Mouse (Mus musculus): Measurements from ENCODE around the gene Man2b2. TPM values are rescaled to one million over a fixed set of nuclear protein-coding genes. Genes with fewer than 3 reads are reported as not detected.
"Not testable (repeated sequence)": the region's sequence is repeated elsewhere in the genome, so short reads cannot be mapped to it uniquely, and the experiment has no call there.

Gene Man2b2
- polyA plus RNA-seq, 1 experiment from 2014 or later: 13.4 TPM

DNA sequence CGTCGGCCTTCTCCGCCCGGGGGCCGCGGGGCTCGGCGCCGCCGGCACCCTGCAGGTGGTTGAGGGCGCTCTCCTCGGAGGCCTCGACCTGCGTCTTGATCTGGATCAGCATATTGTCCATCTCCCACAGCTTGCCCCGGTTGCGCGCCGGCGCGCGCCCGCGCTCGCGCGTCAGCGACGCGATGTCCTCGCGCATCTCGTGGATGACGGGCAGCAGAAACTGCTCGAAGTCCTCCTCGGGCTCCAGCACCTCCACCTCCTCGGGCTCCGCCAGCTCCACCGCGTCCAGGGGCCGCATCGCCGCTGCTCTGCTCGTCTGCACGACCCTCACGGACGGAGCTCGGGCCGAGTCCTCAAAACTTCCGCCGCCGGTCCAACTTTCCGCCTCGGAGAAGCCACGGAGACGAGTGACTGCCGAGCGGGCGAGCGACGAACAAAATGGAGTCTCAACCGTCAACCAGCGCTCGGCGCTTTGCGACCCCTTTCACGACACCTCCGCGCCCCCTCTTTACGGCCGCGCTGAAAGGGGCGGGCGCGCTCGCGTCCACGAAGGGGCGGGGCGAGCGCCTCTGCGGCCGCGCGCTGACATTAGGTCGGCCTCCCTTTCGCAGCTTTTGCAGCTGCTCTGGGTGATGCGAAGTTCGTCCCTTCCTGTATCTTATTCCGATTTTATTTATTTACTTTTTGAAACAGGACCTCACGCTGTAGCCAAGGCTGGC lies 34.0 kb downstream of the Man2b2 start, which contains the start of gene Mrfap1:
Gene Mrfap1 (minus strand): TSS at position 477 of the 719 bp plus-strand sequence.
- ATAC-seq (ENCODE audit: insufficient number of reproducible peaks, insufficient read depth, low FRiP score, low read depth): peak; percentile 87
- H3K27ac ChIP-seq (ENCODE audit: low read length): peak within 1 kb of the TSS; percentile 95
- peak within 1 kb of the TSS; percentile 57 for H3K4me2 ChIP-seq (replicated peaks; ENCODE audit: low read depth, low read length)
- H3K9ac ChIP-seq (replicated peaks; ENCODE audit: low read depth, low read length): peak within 1 kb of the TSS; percentile 54
- not testable (repeated sequence) for H3K4me1 ChIP-seq (ENCODE audit: control insufficient read depth, insufficient read depth, low read length); H3K9me3 ChIP-seq (ENCODE audit: control insufficient read depth, low read depth, low read length); H3K27me3 ChIP-seq (ENCODE audit: control insufficient read depth, insufficient read depth, low read length); H3K36me3 ChIP-seq (ENCODE audit: control insufficient read depth, insufficient read depth, low read length)
- peak within 1 kb of the TSS; percentile 65 for H3K4me3 ChIP-seq (ENCODE audit: low read depth, low read length)
- under 1% methylated on average over 88 of the region's 90 CpGs for WGBS

- ATAC-seq (ENCODE audit: insufficient number of reproducible peaks, insufficient read depth, low FRiP score, low read depth): peak; percentile 36
- H3K9me3 ChIP-seq (ENCODE audit: control insufficient read depth, low read depth, low read length); H3K27me3 ChIP-seq (ENCODE audit: control insufficient read depth, insufficient read depth, low read length); H3K4me1 ChIP-seq (ENCODE audit: control insufficient read depth, insufficient read depth, low read length); H3K36me3 ChIP-seq (ENCODE audit: control insufficient read depth, insufficient read depth, low read length): not testable (repeated sequence)
- Histone ChIP-seq H3K27ac (ENCODE audit: low read length) (peak overlapping the region; percentile 95), H3K4me3 (ENCODE audit: low read depth, low read length) (peak overlapping the region; percentile 65), H3K4me2 (replicated peaks; ENCODE audit: low read depth, low read length) (peak overlapping the region; percentile 36), H3K9ac (replicated peaks; ENCODE audit: low read depth, low read length) (peak overlapping the region; percentile 54)
- WGBS: 1% methylated on average over 34 of the region's 37 CpGs
Observed at GRCm38 (mm10) chr5:36795647-36796295, 34.7 kb downstream of the Man2b2 start.

DNA sequence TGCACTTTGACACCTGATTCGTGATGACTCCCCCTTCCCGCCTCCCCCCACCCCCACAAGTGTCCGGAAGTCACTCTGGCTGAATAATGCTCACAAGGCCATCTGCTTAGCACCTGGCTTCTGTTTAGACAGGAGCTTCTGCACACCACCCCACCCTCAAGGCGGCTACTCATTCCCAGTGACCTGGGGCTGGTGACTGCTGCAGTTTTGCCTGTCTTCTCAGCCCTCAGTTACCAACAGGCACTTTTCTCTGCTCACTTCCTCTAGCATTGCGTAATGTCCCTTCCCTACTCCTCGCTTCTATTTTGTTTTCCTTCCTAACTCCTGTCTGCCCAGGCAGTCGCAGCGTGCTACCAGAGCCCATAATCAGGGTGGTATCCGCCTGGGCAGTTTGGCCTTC lies 38.6 kb downstream of the Man2b2 start:
- WGBS: 76% methylated on average over 9 of the region's 9 CpGs
- Histone ChIP-seq H3K9ac (replicated peaks; ENCODE audit: low read depth, low read length) (no peak overlapping the region), H3K27ac (ENCODE audit: low read length) (no peak overlapping the region), H3K4me2 (replicated peaks; ENCODE audit: low read depth, low read length) (no peak overlapping the region), H3K27me3 (ENCODE audit: control insufficient read depth, insufficient read depth, low read length) (no peaks in the 10 kb centered on the region), H3K4me3 (ENCODE audit: low read depth, low read length) (no peak overlapping the region), H3K4me1 (ENCODE audit: control insufficient read depth, insufficient read depth, low read length) (no peaks in the 10 kb centered on the region), H3K36me3 (ENCODE audit: control insufficient read depth, insufficient read depth, low read length) (peaks cover 9% of the 10 kb centered on the region), H3K9me3 (ENCODE audit: control insufficient read depth, low read depth, low read length) (no peaks in the 10 kb centered on the region)
- no peak for ATAC-seq (ENCODE audit: insufficient number of reproducible peaks, insufficient read depth, low FRiP score, low read depth)

- H3K36me3 ChIP-seq (ENCODE audit: control insufficient read depth, insufficient read depth, low read length): no peaks in the 10 kb centered on the region
- H3K9me3 ChIP-seq (ENCODE audit: control insufficient read depth, low read depth, low read length): peaks cover 4% of the 10 kb centered on the region; the same call in 1 of the 2 replicates
- no peak overlapping the region for H3K9ac ChIP-seq (replicated peaks; ENCODE audit: low read depth, low read length)
- no peak overlapping the region for H3K4me2 ChIP-seq (replicated peaks; ENCODE audit: low read depth, low read length)
- no peak overlapping the region for H3K4me3 ChIP-seq (ENCODE audit: low read depth, low read length)
- 95% methylated on average over 5 of the region's 5 CpGs for WGBS
- no peak for ATAC-seq (ENCODE audit: insufficient number of reproducible peaks, insufficient read depth, low FRiP score, low read depth)
- H3K4me1 ChIP-seq (ENCODE audit: control insufficient read depth, insufficient read depth, low read length): no peaks in the 10 kb centered on the region
- no peaks in the 10 kb centered on the region for H3K27me3 ChIP-seq (ENCODE audit: control insufficient read depth, insufficient read depth, low read length)
- no peak overlapping the region for H3K27ac ChIP-seq (ENCODE audit: low read length)
Observed at GRCm38 (mm10) chr5:36786052-36786451, 44.4 kb downstream of the Man2b2 start.

- H3K27me3 ChIP-seq (ENCODE audit: control insufficient read depth, insufficient read depth, low read length): no peaks in the 10 kb centered on the region
- H3K27ac ChIP-seq (ENCODE audit: low read length): no peak overlapping the region
- H3K4me2 ChIP-seq (replicated peaks; ENCODE audit: low read depth, low read length): no peak overlapping the region
- no peak overlapping the region for H3K4me3 ChIP-seq (ENCODE audit: low read depth, low read length)
- H3K9ac ChIP-seq (replicated peaks; ENCODE audit: low read depth, low read length): no peak overlapping the region
- H3K9me3 ChIP-seq (ENCODE audit: control insufficient read depth, low read depth, low read length): peaks cover 4% of the 10 kb centered on the region; the same call in 1 of the 2 replicates
- no peak for ATAC-seq (ENCODE audit: insufficient number of reproducible peaks, insufficient read depth, low FRiP score, low read depth)
- no peaks in the 10 kb centered on the region for H3K36me3 ChIP-seq (ENCODE audit: control insufficient read depth, insufficient read depth, low read length)
- 86% methylated on average over 2 of the region's 2 CpGs for WGBS
- H3K4me1 ChIP-seq (ENCODE audit: control insufficient read depth, insufficient read depth, low read length): no peaks in the 10 kb centered on the region
Observed at GRCm38 (mm10) chr5:36779512-36779911, 50.9 kb downstream of the Man2b2 start.

- H3K4me1 ChIP-seq (ENCODE audit: control insufficient read depth, insufficient read depth, low read length): no peaks in the 10 kb centered on the region
- no peak for ATAC-seq (ENCODE audit: insufficient number of reproducible peaks, insufficient read depth, low FRiP score, low read depth)
- WGBS: 96% methylated on average over 1 of the region's 2 CpGs
- no peaks in the 10 kb centered on the region for H3K36me3 ChIP-seq (ENCODE audit: control insufficient read depth, insufficient read depth, low read length)
- H3K4me3 ChIP-seq (ENCODE audit: low read depth, low read length): no peak overlapping the region
- no peaks in the 10 kb centered on the region for H3K27me3 ChIP-seq (ENCODE audit: control insufficient read depth, insufficient read depth, low read length)
- no peak overlapping the region for H3K4me2 ChIP-seq (replicated peaks; ENCODE audit: low read depth, low read length)
- H3K9me3 ChIP-seq (ENCODE audit: control insufficient read depth, low read depth, low read length): 0 out of 2 replicates have a peak, but pooled peaks cover 3% of the 10 kb centered on the region
- no peak overlapping the region for H3K27ac ChIP-seq (ENCODE audit: low read length)
- no peak overlapping the region for H3K9ac ChIP-seq (replicated peaks; ENCODE audit: low read depth, low read length)
Observed at GRCm38 (mm10) chr5:36778901-36779300, 51.6 kb downstream of the Man2b2 start.

GRCm38 (mm10) chr5:36777186-36777585 lies 53.3 kb downstream of the Man2b2 start:
- Histone ChIP-seq H3K27me3 (ENCODE audit: control insufficient read depth, insufficient read depth, low read length) (no peaks in the 10 kb centered on the region), H3K4me3 (ENCODE audit: low read depth, low read length) (no peak overlapping the region), H3K9me3 (ENCODE audit: control insufficient read depth, low read depth, low read length) (0 out of 2 replicates have a peak, but pooled peaks cover 3% of the 10 kb centered on the region), H3K4me2 (replicated peaks; ENCODE audit: low read depth, low read length) (no peak overlapping the region), H3K27ac (ENCODE audit: low read length) (no peak overlapping the region), H3K36me3 (ENCODE audit: control insufficient read depth, insufficient read depth, low read length) (no peaks in the 10 kb centered on the region), H3K4me1 (ENCODE audit: control insufficient read depth, insufficient read depth, low read length) (no peaks in the 10 kb centered on the region), H3K9ac (replicated peaks; ENCODE audit: low read depth, low read length) (no peak overlapping the region)
- 9% methylated on average over 2 of the region's 2 CpGs for WGBS
- ATAC-seq (ENCODE audit: insufficient number of reproducible peaks, insufficient read depth, low FRiP score, low read depth): no peak

GRCm38 (mm10) chr5:36776021-36776575 lies 54.4 kb downstream of the Man2b2 start:
- no peaks in the 10 kb centered on the region for H3K36me3 ChIP-seq (ENCODE audit: control insufficient read depth, insufficient read depth, low read length)
- no peak overlapping the region for H3K27ac ChIP-seq (ENCODE audit: low read length)
- H3K9ac ChIP-seq (replicated peaks; ENCODE audit: low read depth, low read length): no peak overlapping the region
- H3K4me1 ChIP-seq (ENCODE audit: control insufficient read depth, insufficient read depth, low read length): no peaks in the 10 kb centered on the region
- no peak for ATAC-seq (ENCODE audit: insufficient number of reproducible peaks, insufficient read depth, low FRiP score, low read depth)
- 36% methylated on average over 9 of the region's 9 CpGs for WGBS
- no peak overlapping the region for H3K4me3 ChIP-seq (ENCODE audit: low read depth, low read length)
- no peak overlapping the region for H3K4me2 ChIP-seq (replicated peaks; ENCODE audit: low read depth, low read length)
- 0 out of 2 replicates have a peak, but pooled peaks cover 3% of the 10 kb centered on the region for H3K9me3 ChIP-seq (ENCODE audit: control insufficient read depth, low read depth, low read length)
- no peaks in the 10 kb centered on the region for H3K27me3 ChIP-seq (ENCODE audit: control insufficient read depth, insufficient read depth, low read length)
